Mouse (Mus musculus) olfactory bulb, adult 2 months (tissue): Measurements from ENCODE around the gene Iqsec1.

Source experiments
- CTCF ChIP-seq: fragments of 200-500 bp; IDR thresholded peaks from 2 replicates; pipeline ENCODE4 v1.5.1; 2012; ENCODE audit warnings: low read depth, mild to moderate bottlenecking, low read length, moderate library complexity; ENCODE audit not compliant: insufficient read depth
- POLR2A ChIP-seq: fragments of 200-500 bp; IDR thresholded peaks from 2 replicates; pipeline ENCODE4 v1.6.1; 2012; ENCODE audit warnings: mild to moderate bottlenecking, low read depth, low read length, moderate library complexity; ENCODE audit not compliant: insufficient read depth

- TF ChIP-seq POLR2A (no peak), CTCF (no peak)
Observed at GRCm38 (mm10) chr6:90812072-90812471, 176.4 kb downstream of the Iqsec1 start.
